Mouse (Mus musculus) brain, embryonic 18.5 days (tissue): ENCODE measurements at regions not wholly inside any gene's neighbourhood (a gene's known extent, or its start where the extent isn't known, plus 50 kb on each side); places are given as distances from the start of the nearest gene placed in this dataset.

ENCODE experiments used
- DNase-seq: peaks from one replicate; pipeline ENCODE4 v3.0.0-alpha.2; 2012; ENCODE audit warnings: low read depth, low spot score

DNA sequence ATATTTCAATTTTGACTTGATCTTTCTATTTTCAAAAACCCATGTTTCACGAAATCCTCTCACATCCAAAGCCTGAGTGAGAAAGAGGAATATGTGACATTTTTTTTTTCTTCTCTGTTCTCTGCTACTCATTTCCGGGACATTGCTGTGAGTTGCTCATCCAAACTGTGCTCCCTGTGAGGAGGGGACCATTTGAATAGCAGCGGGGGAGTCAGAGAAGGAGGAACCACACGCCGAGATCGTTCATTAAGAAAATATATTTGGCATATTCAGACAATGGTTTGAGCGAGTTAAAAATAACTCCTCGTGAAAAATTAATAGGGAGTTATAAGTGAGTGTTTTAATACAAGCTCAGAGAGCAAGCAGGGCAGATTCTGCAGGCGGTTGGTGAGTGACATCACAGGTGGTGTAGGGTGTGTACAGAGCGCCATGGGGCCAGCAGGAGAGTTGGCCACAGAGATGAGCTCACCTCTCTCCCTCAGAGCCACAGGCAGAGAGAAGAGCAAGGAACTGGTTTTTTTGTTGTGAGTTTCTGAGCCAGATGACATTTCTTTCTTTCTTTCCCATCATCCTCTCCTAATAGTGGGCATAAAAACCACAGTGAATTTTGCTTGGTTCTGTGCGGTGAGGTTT, 54.4 kb upstream of the Calcoco1 start:
- no peak for DNase-seq

DNA sequence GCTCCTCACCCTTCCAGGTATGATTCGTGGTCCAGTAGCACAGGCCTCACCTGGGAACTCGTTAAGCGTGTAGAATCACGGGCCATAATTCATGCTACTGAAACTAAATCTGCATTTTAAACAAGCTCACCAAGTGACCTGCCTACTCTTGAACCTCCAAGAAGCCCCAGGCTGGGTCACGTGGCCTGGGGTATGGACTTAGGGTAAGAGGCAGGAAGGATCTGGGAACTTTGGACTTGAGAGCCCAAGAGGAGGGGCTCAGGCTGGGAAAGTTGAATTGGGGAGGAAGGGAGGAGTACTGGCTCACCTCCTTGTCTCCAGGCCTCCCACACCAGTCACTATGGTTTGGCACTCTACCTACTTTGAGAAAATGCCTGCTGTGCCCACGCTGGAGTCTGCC, 58.6 kb upstream of the Calcoco1 start:
- DNase-seq: no peak

DNA sequence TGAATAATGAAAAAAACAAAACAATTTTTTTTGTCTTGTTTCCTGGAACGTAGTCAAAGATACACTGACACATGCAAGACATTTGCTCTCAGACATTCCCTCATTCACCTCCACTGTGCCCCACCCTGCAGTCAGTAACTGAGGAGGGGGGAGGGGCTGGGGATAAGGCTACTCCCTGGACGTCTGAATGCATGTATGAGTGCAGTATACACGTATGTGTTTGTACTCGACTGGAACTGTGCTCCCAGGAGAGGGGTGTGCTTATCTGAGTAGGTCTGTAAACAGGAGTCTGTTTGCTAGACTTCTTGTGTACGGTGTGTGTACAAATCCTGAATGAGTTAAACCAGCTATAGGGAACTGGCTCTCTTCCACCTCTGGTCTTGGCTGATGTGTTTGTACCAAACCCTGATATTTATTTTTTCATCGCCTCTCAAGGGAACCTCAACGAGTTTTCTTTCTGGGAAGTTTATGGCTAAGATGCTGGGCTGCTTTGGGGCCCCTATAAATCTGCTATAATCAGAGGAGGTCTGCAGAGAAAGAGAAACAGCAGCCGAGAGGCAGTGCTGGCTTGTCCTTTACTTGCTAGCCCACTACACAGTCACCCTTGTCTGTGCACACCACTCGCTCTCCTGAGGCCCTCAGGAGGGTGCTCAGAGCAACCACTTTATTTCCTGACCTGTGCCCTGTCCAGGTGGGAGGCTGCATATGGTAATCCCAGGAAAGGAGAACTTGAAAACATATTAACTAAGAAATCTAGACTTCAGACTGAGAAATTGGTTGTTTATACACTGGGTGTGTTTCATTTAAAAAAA, 61.2 kb upstream of the Calcoco1 start:
- DNase-seq: no peak

DNA sequence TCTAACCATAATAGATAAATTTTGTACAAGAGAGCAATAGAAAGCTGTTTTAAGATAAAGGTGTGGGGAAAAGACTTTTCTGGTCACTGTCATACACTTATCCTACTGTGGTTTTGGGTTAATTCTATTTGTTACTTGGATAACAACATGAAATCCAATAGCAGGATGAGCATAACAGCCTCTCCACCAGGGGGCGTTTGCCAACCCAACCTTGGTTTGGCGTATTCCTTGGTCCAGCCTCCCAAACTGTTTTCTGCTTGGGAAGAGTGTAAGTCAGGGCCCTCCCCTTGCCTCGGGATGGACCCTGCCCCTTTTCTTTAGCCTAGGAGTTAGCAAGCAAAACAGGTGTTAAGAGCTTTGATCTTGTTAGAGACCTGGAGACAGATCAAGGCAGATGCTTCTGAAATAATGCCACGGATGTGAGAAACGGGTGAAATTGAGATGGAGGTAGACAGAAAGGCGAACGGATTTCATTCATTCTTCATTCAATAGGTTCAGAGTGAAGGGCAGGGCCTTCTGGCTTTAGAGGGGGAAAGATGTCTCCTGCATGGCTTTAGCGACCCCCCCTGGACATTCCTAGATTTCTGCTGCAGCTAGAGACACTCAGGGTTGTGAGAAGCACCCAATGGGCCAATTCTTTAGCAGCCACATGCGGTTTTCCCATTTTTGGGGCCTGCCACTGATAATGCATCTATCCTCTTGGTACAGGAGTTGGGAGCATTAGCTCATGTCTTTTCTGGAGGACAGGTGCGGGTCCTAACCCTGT, 63.3 kb upstream of the Calcoco1 start:
- no peak for DNase-seq

- peak; percentile 91 for DNase-seq
These were observed 67.0 kb upstream of the Calcoco1 start for GRCm38 (mm10) chr15:102788846-102789518.

DNA sequence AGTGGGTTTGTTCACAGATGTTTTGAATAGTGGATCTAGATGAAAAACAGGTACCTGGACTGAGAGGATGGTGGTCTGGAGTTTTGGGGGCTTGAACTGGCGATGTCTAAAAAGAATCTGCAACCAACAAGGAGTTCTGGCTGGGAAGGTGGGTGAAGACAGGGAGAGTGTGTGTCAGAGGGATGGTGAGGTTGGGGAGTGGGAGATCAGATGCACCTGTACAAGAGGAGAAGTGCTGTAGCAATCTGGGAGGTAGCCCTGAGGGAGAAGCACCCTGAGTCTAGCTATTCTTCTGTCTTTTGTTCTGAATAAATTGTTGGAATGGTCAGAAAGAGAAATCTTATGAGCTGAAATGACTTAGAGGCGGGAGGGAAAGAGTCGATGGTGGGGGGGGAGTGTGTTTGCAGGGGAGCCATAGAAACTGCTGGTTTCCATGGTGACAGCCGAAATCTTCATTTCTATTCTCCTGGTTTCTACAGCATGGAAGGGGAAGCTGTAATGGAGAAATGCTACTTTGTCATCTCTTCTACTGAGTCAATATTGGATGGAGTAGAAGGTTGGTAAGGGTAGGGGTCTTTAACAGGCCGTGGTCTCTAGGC, 75.1 kb upstream of the Calcoco1 start:
- peak; percentile 77 for DNase-seq

DNA sequence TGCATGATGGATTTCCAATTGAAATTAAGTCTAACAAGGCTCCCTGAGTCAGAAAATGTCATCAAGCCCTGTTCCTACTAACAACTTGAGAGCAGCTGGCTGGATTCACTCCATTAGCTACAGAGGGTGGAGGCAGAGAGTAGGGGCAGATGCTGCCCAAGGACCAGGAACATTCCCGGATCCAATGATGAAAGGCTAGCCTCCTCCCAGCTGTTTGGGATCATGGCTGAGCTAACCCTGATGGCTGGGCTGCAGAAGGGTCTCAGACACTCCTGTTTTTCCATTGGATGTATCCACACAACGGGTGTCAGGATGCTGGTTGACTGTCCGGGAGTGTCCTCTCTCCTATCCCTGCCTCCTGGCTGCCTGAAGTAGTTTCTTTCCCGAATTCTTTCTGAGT, 78.1 kb upstream of the Calcoco1 start:
- no peak for DNase-seq

- no peak for DNase-seq
These were observed 80.4 kb upstream of the Calcoco1 start for GRCm38 (mm10) chr15:102802265-102802813.

- DNase-seq: no peak
These were observed 85.4 kb upstream of the Calcoco1 start for GRCm38 (mm10) chr15:102807353-102807752.

DNA sequence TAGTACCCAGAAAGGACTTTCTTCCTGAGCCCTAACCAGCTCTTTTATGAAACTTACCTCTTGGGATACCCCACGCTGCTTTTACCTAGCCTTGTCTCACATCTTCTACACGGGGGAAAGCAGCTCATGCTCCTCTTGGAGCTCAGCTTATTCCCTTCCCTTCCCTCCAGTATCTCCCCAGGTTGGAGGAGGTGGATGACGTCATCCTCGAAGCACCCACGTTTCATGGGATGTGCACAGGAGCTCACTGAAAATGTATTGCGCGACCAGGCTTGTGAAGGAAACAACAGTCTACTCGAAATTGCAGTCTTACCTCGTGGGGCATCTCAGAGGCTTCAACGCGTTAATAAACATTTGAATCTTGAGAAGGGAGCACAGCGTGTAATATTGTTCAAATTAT, 97.2 kb upstream of the Calcoco1 start:
- no peak for DNase-seq

GRCm38 (mm10) chr15:102839688-102840087, 81.2 kb upstream of the Hoxc13 start:
- no peak for DNase-seq

DNA sequence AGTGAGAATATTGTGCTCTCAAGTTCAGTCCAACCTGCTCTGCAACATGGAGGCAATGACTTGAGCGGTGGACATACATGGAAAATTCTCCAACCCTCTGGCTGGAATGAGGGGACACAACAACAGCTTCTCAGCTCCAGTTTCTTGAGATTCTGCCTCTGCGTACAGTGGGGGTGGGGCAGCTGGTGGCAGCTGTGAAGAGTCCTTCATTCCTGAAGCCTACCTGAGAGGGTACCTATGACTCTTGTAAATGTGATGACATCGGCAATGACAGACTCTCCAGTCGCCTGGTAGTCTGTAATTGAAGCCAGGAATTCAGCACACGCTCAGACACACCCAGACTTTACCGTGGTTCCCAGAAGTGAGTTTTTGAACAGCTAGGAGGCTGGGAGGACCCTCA, 58.5 kb upstream of the Hoxc13 start:
- DNase-seq: no peak

- no peak for DNase-seq
These were observed 54.1 kb upstream of the Hoxc13 start for GRCm38 (mm10) chr15:102866788-102867187.
